Mouse (Mus musculus): ENCODE results near the gene Rarg. TPM values are rescaled to one million over a fixed set of nuclear protein-coding genes. Genes with fewer than 3 reads are reported as not detected.

Rarg gene
- polyA plus RNA-seq, 1 experiment, result 30.4 TPM

DNA sequence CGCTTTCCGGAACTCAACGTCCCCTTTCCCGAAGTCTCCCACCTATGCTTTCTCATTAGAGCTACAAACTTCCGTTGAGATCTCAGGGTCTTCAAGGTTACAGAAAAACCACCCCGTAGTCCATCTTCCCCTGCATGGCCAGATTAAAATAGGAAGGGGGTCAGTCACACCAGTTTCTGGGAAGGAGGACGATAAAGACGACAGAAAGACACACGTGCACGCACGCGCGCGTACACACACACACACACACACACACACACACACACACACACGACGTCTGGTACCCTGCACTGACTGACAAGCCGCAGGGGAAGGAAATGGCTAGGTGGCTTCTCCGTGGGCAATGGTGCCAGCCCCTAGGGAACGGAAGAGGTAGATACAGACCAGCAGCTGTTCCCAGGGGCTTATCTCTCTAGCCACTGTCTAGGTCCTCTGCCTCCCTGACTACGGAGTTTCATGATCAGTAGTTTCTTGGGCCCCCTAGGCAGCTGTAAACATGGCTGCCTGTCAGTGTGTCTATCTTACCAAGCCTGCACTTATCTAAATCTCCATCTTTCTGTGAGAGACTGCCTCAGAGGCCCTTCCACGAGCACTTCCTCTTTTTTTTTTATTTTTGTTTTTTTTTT lies 32.2 kb downstream of the Rarg start:
- Histone ChIP-seq H3K27ac (ENCODE audit: insufficient read depth, low read depth, low read length) (no peak overlapping the region), H3K4me1 (ENCODE audit: control insufficient read depth, insufficient read depth, low read length) (peaks cover 3% of the 10 kb centered on the region), H3K4me3 (ENCODE audit: insufficient read depth, low read length) (peak overlapping the region; percentile 44)
- TF ChIP-seq POLR2A (IDR thresholded peaks at IDR 0.05; ENCODE audit: borderline replicate concordance, low read depth, low read length) (no peak), CTCF (IDR thresholded peaks at IDR 0.05; ENCODE audit: low read depth, low read length) (no peak)

DNA sequence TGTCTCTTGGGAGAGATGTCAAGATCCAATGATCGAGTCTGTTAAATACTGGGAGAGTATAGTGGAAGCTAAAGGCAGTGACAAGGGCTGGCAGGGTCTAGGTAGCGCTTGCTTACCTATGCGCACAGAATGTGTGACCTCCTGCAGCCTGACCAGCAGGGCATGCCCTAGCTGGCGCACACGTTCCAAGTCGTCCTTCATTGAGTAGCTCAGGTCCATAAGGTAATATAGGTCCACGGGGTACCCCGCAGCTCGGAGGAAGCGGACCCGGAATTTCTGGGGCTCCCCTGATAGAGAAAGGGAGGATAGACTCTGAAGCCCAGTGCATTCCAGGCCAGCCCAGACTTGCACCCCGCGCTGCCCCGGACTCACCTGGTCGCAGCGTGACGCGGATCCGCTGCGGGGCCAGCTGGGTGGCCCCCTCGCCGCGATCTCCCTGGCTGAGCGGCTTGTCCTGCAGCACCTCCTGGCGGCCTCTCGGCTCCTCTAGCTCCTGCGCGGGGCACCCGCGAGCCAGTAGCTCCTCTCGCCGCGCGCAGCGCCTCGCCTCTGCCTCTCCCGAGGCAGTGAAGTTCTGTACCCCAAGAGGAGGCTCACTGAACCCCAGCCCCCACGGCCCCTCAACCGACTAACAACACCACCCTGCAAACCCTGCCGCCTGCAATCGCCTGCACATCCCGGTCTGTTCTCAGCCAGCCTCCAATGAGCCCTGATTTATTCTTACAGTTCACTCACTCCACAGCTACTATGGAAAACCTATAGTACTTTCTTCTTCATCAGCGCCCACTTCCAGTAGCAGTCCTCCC lies 32.9 kb downstream of the Rarg start:
- peak overlapping the region; percentile 44 for H3K4me3 ChIP-seq (ENCODE audit: insufficient read depth, low read length)
- peaks cover 3% of the 10 kb centered on the region for H3K4me1 ChIP-seq (ENCODE audit: control insufficient read depth, insufficient read depth, low read length)
- H3K27ac ChIP-seq (ENCODE audit: insufficient read depth, low read depth, low read length), result no peak overlapping the region
- TF ChIP-seq CTCF (IDR thresholded peaks at IDR 0.05; ENCODE audit: low read depth, low read length) (peak; percentile 44; the same call in 1 of the 2 replicates), POLR2A (IDR thresholded peaks at IDR 0.05; ENCODE audit: borderline replicate concordance, low read depth, low read length) (no peak)

DNA sequence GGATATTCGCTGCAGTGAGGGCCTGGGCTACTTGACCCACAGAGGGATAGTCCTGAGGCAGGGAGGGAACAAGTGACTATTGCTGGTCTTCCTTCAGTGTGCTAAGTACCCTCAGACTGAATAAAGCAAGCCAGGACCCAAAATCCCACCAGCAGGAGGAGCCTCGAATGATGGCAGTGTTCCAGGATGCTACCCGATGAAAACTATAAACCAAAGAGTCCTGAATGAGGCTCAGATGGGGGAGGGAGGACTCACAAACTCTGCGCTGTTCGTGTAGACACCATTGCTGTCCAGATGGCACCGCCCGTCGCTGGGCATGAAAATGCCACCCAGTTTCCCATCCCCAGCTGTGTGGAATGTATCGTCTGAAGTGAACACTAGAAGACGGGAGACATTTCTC lies 34.9 kb downstream of the Rarg start:
- Histone ChIP-seq H3K4me1 (ENCODE audit: control insufficient read depth, insufficient read depth, low read length) (peaks cover 3% of the 10 kb centered on the region), H3K27ac (ENCODE audit: insufficient read depth, low read depth, low read length) (no peak overlapping the region), H3K4me3 (ENCODE audit: insufficient read depth, low read length) (no peak overlapping the region)
- no peak for TF ChIP-seq CTCF (IDR thresholded peaks at IDR 0.05; ENCODE audit: low read depth, low read length)

DNA sequence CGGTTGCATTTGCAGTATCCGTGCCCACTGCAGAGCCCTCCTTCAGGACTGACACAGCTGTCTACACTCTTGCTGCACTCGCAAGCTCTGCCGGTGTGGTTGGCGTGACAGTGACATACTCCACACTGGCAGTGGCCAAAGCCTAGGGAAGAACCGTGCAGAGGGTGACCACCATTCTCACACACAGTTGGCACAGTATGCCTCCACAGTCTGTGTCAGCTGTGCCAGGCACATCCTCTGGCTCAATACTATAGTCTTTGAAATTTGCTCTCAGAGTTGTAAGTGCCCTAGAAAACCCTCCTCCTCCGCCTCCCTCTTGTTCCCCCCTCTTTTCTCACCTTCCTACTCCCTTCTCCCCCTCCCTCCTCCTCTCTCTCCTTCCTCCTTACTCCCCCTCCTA lies 40.0 kb downstream of the Rarg start:
- H3K4me1 ChIP-seq (ENCODE audit: control insufficient read depth, insufficient read depth, low read length), result no peaks in the 10 kb centered on the region
- H3K27ac ChIP-seq (ENCODE audit: insufficient read depth, low read depth, low read length), result no peak overlapping the region
- H3K4me3 ChIP-seq (ENCODE audit: insufficient read depth, low read length), result no peak overlapping the region
- no peak for TF ChIP-seq CTCF (IDR thresholded peaks at IDR 0.05; ENCODE audit: low read depth, low read length)
- TF ChIP-seq POLR2A (IDR thresholded peaks at IDR 0.05; ENCODE audit: borderline replicate concordance, low read depth, low read length), result no peak

DNA sequence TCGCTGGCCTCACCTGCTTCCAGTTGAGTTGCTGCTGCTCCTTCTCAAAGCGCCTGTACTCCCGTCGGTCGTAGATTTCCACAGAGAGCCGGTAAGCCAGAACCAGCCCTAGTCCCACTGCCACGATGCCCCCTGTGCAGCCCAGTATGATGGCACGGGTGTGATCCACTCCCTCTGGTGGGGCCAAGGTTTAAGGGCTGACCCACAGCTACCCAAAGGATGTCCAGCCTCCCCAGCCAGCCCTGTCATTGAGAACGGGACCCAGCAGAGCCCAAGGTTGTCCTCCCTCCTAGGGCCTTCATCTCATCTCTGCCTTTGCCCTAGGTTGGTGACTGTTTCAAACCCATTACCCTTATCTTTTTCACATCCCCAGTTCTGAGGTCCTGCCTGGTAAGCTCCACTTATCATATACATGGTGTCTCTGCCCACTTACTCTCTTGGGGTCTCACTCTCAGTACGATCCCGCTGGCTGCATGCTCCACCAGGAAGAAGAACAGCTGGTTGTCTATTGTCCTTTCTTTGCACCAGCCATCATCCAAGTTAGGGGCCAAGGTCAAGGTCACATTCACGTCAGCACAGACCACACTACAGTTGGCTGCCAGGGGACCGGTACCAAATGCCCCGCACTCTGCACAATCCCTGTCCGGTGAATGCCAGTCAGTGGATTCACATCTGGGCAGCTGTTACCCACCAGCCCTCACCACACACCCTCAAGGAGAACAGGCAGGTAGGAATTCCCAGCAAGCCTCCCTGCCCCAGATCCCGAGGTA lies 40.7 kb downstream of the Rarg start:
- no peak for TF ChIP-seq POLR2A (IDR thresholded peaks at IDR 0.05; ENCODE audit: borderline replicate concordance, low read depth, low read length)
- no peak for TF ChIP-seq CTCF (IDR thresholded peaks at IDR 0.05; ENCODE audit: low read depth, low read length)
- no peak overlapping the region for H3K27ac ChIP-seq (ENCODE audit: insufficient read depth, low read depth, low read length)
- no peaks in the 10 kb centered on the region for H3K4me1 ChIP-seq (ENCODE audit: control insufficient read depth, insufficient read depth, low read length)
- no peak overlapping the region for H3K4me3 ChIP-seq (ENCODE audit: insufficient read depth, low read length)

DNA sequence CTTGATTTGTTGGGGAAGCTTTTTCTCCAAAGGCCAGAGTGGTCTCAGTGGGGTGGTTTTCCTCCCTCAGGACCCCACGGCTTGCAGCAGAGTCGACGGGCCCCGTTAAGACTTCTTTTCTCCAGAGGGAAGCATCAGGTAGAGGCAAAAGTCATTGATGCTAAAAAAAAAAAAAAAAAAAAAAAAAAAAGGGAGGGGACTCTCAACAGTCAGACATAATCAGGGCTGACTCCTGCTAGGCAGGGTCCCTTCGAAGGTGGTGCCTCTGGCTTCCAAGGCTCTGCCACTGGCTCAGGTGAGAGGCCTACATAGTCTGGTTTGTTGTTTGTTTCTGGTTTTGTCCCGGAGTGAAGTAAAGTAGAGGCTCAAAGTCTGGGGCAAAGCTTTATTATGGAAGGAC lies 41.7 kb downstream of the Rarg start:
- no peak for TF ChIP-seq POLR2A (IDR thresholded peaks at IDR 0.05; ENCODE audit: borderline replicate concordance, low read depth, low read length)
- no peak for TF ChIP-seq CTCF (IDR thresholded peaks at IDR 0.05; ENCODE audit: low read depth, low read length)
- Histone ChIP-seq H3K4me3 (ENCODE audit: insufficient read depth, low read length) (no peak overlapping the region), H3K4me1 (ENCODE audit: control insufficient read depth, insufficient read depth, low read length) (no peaks in the 10 kb centered on the region), H3K27ac (ENCODE audit: insufficient read depth, low read depth, low read length) (no peak overlapping the region)

DNA sequence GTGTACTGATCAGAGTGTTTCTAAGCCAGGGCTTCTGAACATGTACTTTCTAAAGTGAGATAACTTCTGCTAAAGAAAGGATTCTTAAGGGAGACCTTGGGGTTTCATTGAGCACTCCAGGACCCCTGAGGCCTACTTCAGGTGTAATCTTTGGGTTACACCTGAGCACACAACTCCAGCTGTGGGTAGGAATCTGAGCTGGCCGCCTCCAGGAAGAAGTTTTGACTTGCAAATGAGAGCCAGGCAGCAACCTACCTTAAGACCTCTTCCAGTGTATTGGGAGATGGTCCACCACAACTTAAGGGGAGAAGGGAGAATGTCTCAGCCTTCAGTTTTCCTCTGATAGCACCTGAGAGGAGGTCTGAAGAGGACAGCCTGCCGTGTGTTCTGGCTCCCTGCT lies 43.2 kb downstream of the Rarg start:
- Histone ChIP-seq H3K4me3 (ENCODE audit: insufficient read depth, low read length) (no peak overlapping the region), H3K4me1 (ENCODE audit: control insufficient read depth, insufficient read depth, low read length) (no peaks in the 10 kb centered on the region), H3K27ac (ENCODE audit: insufficient read depth, low read depth, low read length) (no peak overlapping the region)
- no peak for TF ChIP-seq POLR2A (IDR thresholded peaks at IDR 0.05; ENCODE audit: borderline replicate concordance, low read depth, low read length)
- TF ChIP-seq CTCF (IDR thresholded peaks at IDR 0.05; ENCODE audit: low read depth, low read length), result no peak

DNA sequence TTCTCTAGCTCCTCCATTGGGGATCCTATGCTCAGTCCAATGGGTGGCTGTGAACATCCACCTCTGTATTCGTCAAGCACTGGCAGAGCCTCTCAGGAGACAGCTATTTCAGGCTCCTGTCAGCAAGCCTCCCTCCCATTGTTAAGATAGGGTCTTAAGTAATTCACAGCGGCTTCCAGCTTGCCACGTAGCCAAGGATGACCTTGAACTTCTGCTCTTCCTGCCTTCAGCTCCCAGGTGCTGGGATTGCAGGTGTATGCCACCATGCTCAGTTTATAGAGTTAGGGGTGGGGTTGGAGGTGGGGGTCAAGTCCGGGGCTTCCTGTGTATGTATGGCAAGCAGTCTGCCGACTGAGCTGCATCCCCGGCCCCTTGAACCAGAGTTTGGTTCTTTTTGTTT lies 45.4 kb downstream of the Rarg start:
- no peaks in the 10 kb centered on the region for H3K4me1 ChIP-seq (ENCODE audit: control insufficient read depth, insufficient read depth, low read length)
- TF ChIP-seq POLR2A (IDR thresholded peaks at IDR 0.05; ENCODE audit: borderline replicate concordance, low read depth, low read length) (no peak), CTCF (IDR thresholded peaks at IDR 0.05; ENCODE audit: low read depth, low read length) (no peak)
- no peak overlapping the region for H3K4me3 ChIP-seq (ENCODE audit: insufficient read depth, low read length)
- H3K27ac ChIP-seq (ENCODE audit: insufficient read depth, low read depth, low read length), result no peak overlapping the region

DNA sequence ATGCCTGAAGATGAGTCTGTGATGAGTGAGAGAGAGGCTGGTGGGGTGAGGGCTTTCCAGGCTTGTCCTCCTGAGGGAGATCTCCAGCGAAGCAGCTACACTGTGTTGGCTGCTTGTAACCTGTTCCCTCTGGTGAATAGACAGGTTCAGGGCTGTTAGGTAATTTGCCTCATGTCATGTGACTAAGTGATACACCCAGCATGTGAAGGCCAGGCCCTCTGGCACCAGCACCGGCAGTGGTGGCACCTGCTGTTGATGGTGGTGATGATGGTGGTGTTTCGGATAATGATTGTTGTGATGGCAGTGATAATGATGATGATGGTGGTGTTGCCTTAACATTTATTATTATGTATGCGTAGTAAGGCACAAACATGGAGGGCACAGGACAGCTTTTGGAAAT lies 46.5 kb downstream of the Rarg start:
- H3K4me1 ChIP-seq (ENCODE audit: control insufficient read depth, insufficient read depth, low read length), result peaks cover 2% of the 10 kb centered on the region; the same call in 1 of the 2 replicates
- TF ChIP-seq POLR2A (IDR thresholded peaks at IDR 0.05; ENCODE audit: borderline replicate concordance, low read depth, low read length), result no peak
- TF ChIP-seq CTCF (IDR thresholded peaks at IDR 0.05; ENCODE audit: low read depth, low read length), result no peak
- H3K4me3 ChIP-seq (ENCODE audit: insufficient read depth, low read length), result no peak overlapping the region
- H3K27ac ChIP-seq (ENCODE audit: insufficient read depth, low read depth, low read length), result no peak overlapping the region

DNA sequence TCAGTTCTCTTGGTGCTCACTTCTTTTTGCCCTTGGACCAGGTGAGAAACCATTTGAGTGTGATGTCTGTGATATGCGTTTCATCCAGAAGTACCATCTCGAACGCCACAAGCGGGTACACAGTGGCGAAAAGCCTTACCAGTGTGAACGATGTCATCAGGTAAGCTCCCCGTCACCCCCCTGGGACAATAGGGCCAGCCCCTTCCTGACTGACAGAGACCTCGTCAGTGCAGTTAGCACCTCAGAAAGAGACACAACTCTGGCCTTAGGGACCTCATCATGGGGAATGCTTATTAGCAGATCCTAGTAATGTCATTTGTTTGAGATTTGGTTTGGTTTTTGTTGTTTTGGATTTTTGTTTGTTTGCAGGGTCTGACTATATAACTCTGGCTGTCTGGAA lies 48.2 kb downstream of the Rarg start:
- Histone ChIP-seq H3K27ac (ENCODE audit: insufficient read depth, low read depth, low read length) (no peak overlapping the region), H3K4me1 (ENCODE audit: control insufficient read depth, insufficient read depth, low read length) (peaks cover 11% of the 10 kb centered on the region), H3K4me3 (ENCODE audit: insufficient read depth, low read length) (no peak overlapping the region)
- TF ChIP-seq CTCF (IDR thresholded peaks at IDR 0.05; ENCODE audit: low read depth, low read length) (no peak), POLR2A (IDR thresholded peaks at IDR 0.05; ENCODE audit: borderline replicate concordance, low read depth, low read length) (no peak)

All from bone marrow macrophage, adult 2 months (primary cell).